Mouse (Mus musculus) fat pad, adult 2 months (tissue): ENCODE measurements around the gene Inpp4a.

ENCODE experiments used
- DNase-seq: peaks from one replicate; pipeline ENCODE4 v3.0.0-alpha.2; 2011; ENCODE audit warnings: low read depth, low spot score; ENCODE audit errors: extremely low read depth

The Inpp4a gene

GRCm38 (mm10) chr1:37408059-37408458 lies 108.4 kb downstream of the Inpp4a start:
- DNase-seq: no peak

DNA sequence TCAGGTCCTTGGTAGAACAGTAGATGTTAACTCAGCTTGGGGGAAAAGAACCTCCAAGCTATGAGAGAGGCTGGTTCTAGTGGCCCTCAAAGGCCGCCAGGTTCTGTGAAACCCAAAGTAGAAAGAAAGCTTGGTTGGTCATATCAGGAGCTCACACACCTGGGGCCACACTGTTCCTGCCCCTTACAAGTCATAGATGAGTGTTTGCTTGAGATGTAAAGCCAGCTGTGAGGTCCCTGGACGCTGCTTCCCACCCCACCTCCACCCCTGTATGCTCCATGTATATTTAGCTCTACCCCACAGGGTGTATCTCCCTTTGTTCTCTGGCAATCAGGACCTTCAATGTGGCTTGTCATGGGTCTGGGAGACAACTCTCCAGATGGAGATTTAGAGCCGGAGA lies 109.0 kb downstream of the Inpp4a start:
- no peak for DNase-seq

DNA sequence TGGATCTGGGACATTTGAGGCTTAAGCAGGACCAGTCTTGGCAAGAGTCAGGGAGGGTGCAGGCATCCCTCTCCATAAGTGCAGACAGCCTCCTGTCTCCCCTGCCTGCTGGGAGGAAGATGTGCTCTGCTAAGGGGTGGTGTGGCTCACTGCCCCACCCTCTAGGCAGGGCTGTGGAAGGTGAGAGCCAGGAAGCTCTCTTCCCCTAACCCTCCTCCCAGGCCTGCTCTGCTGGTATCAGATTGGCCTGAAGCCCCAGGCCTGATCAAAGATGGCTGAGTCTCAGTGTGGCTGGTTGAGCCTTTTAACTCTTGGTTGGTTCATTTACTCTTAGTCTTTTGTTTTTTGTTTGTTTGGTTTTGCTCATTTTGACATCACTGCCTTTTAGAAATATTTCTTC lies 110.0 kb downstream of the Inpp4a start:
- DNase-seq: no peak

DNA sequence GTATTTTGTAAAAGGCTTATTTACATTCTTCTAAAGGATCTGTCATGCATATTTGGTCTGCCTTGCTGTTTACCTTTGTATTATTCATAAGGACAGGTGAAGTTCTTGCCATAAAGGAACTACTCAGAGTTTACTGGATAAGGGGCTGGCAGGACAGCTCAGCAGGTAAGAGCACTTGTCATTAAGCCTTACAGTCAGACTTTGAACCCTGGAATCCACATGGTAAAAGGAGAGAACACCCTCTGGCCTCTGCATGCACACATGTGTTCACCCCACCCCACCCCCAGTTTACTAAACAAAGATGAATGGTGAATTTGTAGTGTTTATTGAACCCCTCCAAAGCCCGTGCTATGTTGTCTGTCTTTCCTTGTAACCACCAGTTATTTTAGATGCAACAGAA lies 115.7 kb downstream of the Inpp4a start:
- no peak for DNase-seq

DNA sequence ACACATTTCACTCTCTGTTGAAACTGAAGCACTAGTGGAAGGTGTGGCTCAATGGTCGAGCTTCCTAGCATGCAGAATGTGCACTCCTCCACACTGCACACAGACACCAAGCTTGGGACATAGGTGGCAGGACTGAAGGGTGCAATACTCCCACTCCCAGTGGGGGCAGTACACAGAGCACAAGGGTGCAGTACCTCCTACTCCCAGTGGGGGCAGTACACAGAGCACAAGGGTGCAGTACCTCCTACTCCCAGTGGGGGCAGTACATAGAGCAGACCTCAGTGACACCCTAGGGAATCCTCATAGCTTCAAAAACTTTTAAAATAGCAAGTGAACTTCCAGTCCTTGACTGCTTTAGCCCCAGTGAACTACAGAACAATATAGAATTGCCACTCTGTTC lies 119.8 kb downstream of the Inpp4a start:
- DNase-seq: no peak

- no peak for DNase-seq
These were observed 127.6 kb downstream of the Inpp4a start for GRCm38 (mm10) chr1:37427144-37427875.

- no peak for DNase-seq
These were observed 129.2 kb downstream of the Inpp4a start for GRCm38 (mm10) chr1:37428911-37429310.

GRCm38 (mm10) chr1:37429366-37430296 lies 130.0 kb downstream of the Inpp4a start, which contains the start of the genes Coa5 and Unc50:
Coa5 (minus strand) TSS chr1:37430103.
Unc50 (plus strand) TSS chr1:37430139.
- peak; percentile 47 for DNase-seq

DNA sequence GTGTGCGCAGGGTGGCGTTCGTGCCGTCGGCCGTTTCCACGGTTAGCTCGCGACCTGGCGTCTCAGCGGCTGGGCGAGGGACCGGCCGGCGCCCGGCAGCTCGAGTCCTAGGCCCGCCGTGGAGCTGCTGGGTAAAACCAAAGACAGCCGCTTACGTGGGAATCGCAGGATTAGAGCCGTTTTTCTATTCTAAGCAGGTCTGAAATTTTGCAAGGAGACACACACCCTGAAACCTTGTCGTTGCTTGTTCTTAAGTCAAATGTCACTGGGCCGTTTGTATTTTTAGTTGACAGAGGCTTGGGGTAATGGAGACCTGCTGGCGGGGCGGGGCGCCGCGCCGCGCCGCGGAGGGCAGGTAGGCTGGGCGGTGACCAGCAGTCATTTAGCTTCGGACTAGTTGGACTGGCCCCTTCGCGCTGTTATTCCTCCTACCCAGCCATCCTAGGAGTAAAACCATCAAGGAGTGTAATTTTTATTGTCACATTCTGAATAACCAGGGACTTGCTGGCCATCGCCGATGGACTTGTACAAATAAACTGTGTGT lies 130.7 kb downstream of the Inpp4a start:
- no peak for DNase-seq

DNA sequence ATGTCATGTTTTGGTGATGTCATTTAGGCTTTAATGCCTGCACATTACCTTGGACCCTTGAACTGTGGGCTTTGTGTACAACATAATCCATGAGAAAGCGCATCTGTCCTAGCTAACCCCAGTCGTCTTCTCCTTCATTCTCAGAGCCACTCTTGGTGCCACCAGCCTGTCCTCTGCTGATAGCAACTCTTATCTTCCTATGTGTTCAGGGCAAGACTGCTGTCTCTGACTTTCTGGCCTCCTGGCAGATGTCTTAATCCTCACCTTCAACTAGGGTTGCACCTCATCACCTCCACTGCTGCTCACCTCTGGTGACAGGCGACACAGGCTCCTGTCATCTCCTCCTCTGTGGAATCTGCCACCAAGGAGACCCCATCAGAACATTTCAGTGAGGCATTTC lies 136.8 kb downstream of the Inpp4a start:
- DNase-seq: no peak

GRCm38 (mm10) chr1:37442848-37443835 lies 143.5 kb downstream of the Inpp4a start:
- DNase-seq: no peak

- DNase-seq: no peak
These were observed 148.9 kb downstream of the Inpp4a start for GRCm38 (mm10) chr1:37448361-37449095.

DNA sequence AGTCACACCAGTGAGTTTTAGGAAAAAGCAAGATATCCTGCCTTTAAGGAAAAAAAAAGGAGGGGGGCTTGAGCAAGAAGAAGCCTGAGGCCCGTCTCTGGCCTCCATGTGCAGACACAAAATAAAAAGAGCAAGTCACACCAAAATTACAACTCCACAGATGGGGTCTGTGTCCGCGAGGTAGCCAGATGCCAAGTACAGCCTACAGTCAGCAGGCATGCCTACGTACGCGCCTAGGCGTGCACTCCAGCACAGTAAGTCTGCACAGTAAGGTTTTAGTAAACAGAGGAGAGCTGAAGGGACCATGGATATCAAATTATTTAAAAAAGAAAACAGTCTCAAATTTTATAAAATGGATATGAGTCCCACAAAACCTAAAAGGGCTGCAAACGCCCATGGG lies 151.6 kb downstream of the Inpp4a start:
- DNase-seq: no peak

- DNase-seq: no peak
These were observed 157.9 kb downstream of the Inpp4a start for GRCm38 (mm10) chr1:37457546-37457945.
